Mouse (Mus musculus) lung, postnatal 0 days (tissue): ENCODE results near the gene Stx12. TPM values are rescaled to one million over a fixed set of nuclear protein-coding genes. Genes with fewer than 3 reads are reported as not detected.

Source experiments
- ATAC-seq: fragments of 200-750 bp; cut with Nextera tagmentation; 2 replicates; pipeline ENCODE4 v1.8.0; 2017; ENCODE audit warnings: moderate library complexity
- DNase-seq: peaks from one replicate; pipeline ENCODE4 v3.0.0-alpha.2; 2016; ENCODE audit warnings: low spot score
- H3K27ac ChIP-seq: fragments of 300-500 bp; sonication (generic); 2 replicates; pipeline ENCODE4 v1.5.1; 2014; ENCODE audit warnings: antibody characterized with exemption, mild to moderate bottlenecking, low read length, mixed read lengths
- H3K27me3 ChIP-seq: fragments of 300-500 bp; sonication (generic); replicated peaks from 2 replicates; pipeline ENCODE4 v1.6.1; 2014; ENCODE audit warnings: low read length, mixed read lengths; ENCODE audit not compliant: insufficient read depth
- H3K36me3 ChIP-seq: fragments of 300-500 bp; sonication (generic); 2 replicates; pipeline ENCODE4 v1.6.1; 2014; ENCODE audit warnings: low read length, mixed read lengths; ENCODE audit not compliant: insufficient read depth
- H3K4me1 ChIP-seq: fragments of 300-500 bp; sonication (generic); 2 replicates; pipeline ENCODE4 v1.6.1; 2014; ENCODE audit warnings: antibody characterized with exemption, low read depth, low read length, mixed read lengths; ENCODE audit not compliant: insufficient read depth
- H3K4me2 ChIP-seq: fragments of 300-500 bp; sonication (generic); replicated peaks from 2 replicates; pipeline ENCODE4 v1.6.1; 2014; ENCODE audit warnings: low read depth, mild to moderate bottlenecking, low read length, moderate library complexity, mixed read lengths
- H3K4me3 ChIP-seq: fragments of 300-500 bp; sonication (generic); 2 replicates; pipeline ENCODE4 v1.5.1; 2014; ENCODE audit warnings: low read depth, low read length
- H3K9ac ChIP-seq: fragments of 300-500 bp; sonication (generic); replicated peaks from 2 replicates; pipeline ENCODE4 v1.6.1; 2014; ENCODE audit warnings: low read depth, mild to moderate bottlenecking
- H3K9me3 ChIP-seq: fragments of 300-500 bp; sonication (generic); 2 replicates; pipeline ENCODE4 v1.6.1; 2016; ENCODE audit warnings: low read length, mixed read lengths
- CTCF ChIP-seq: IDR thresholded peaks from 2 replicates; pipeline ENCODE4 v1.5.1; 2016; ENCODE audit warnings: antibody characterized with exemption, mild to moderate bottlenecking
- EP300 ChIP-seq: IDR thresholded peaks from 2 replicates; pipeline ENCODE4 v1.6.1; 2016; ENCODE audit warnings: antibody characterized with exemption, mild to moderate bottlenecking, control low read depth
- WGBS: fragments of 180-500 bp; shearing (Covaris S2); extraction: QIAGEN DNeasy Blood & Tissue Kit; methylation state at CpG from one replicate; pipeline ENCODE4 v1.1.7; 2014; 5-methylcytosine and 5-hydroxymethylcytosine counted together
- polyA plus RNA-seq: library from polyadenylated mRNA; unstranded; fragments of >200 nt; fragmentation: Nextera tagmentation; extraction: Ambion mirVana; gene quantifications from 2 replicates; pipeline ENCODE4 v1.2.1, GENCODE M21; 2015

Stx12 gene
- polyA plus RNA-seq, 1 experiment from 2014 or later: 85.9 TPM

GRCm38 (mm10) chr4:132873481-132874362, 10.6 kb downstream of the Stx12 start:
- Histone ChIP-seq H3K27ac (no peak overlapping the region; the same call in 1 of the 2 replicates), H3K4me2 (no peak overlapping the region), H3K9me3 (no peaks in the 10 kb centered on the region), H3K27me3 (no peaks in the 10 kb centered on the region), H3K9ac (no peak overlapping the region), H3K36me3 (peaks cover 16% of the 10 kb centered on the region), H3K4me3 (no peak overlapping the region), H3K4me1 (no peaks in the 10 kb centered on the region)
- peak; percentile 52 for DNase-seq
- 64% methylated on average over 11 of the region's 11 CpGs for WGBS
- no peak for TF ChIP-seq EP300
- peak; percentile 26; the same call in 1 of the 2 replicates for TF ChIP-seq CTCF
- ATAC-seq: peak; percentile 82

GRCm38 (mm10) chr4:132871116-132871515, 13.2 kb downstream of the Stx12 start:
- H3K4me2 ChIP-seq: no peak overlapping the region
- no peak for TF ChIP-seq EP300
- TF ChIP-seq CTCF: no peak
- no peaks in the 10 kb centered on the region for H3K27me3 ChIP-seq
- no peak overlapping the region for H3K27ac ChIP-seq
- DNase-seq (no peak), ATAC-seq (no peak)
- 93% methylated on average over 3 of the region's 3 CpGs for WGBS
- H3K9me3 ChIP-seq: no peaks in the 10 kb centered on the region
- no peaks in the 10 kb centered on the region for H3K4me1 ChIP-seq
- H3K4me3 ChIP-seq: no peak overlapping the region
- no peak overlapping the region for H3K9ac ChIP-seq
- H3K36me3 ChIP-seq: peaks cover 30% of the 10 kb centered on the region

- Histone ChIP-seq H3K27me3 (no peaks in the 10 kb centered on the region), H3K36me3 (peaks cover 30% of the 10 kb centered on the region), H3K27ac (no peak overlapping the region), H3K4me2 (no peak overlapping the region), H3K9me3 (no peaks in the 10 kb centered on the region), H3K9ac (no peak overlapping the region), H3K4me1 (no peaks in the 10 kb centered on the region), H3K4me3 (no peak overlapping the region)
- WGBS: 89% methylated on average over 2 of the region's 2 CpGs
- no peak for TF ChIP-seq EP300
- TF ChIP-seq CTCF: no peak
- DNase-seq (no peak), ATAC-seq (no peak)
These were observed 19.5 kb downstream of the Stx12 start for GRCm38 (mm10) chr4:132864856-132865255.

- no peak overlapping the region for H3K9ac ChIP-seq
- H3K27me3 ChIP-seq: no peaks in the 10 kb centered on the region
- H3K36me3 ChIP-seq: peaks cover 19% of the 10 kb centered on the region
- WGBS: 58% methylated on average over 13 of the region's 13 CpGs
- H3K4me1 ChIP-seq: no peaks in the 10 kb centered on the region
- no peaks in the 10 kb centered on the region for H3K9me3 ChIP-seq
- H3K27ac ChIP-seq: peak overlapping the region; percentile 15; the same call in 1 of the 2 replicates
- DNase-seq: peak; percentile 90
- TF ChIP-seq CTCF: no peak
- no peak; the same call in 1 of the 2 replicates for TF ChIP-seq EP300
- 0 out of 2 replicates have a peak overlapping the region, but pooled peaks have one; percentile 6 for H3K4me2 ChIP-seq
- no peak overlapping the region for H3K4me3 ChIP-seq
- ATAC-seq: peak; percentile 87
These were observed 21.3 kb downstream of the Stx12 start for GRCm38 (mm10) chr4:132863012-132863411.

- Histone ChIP-seq H3K9me3 (no peaks in the 10 kb centered on the region), H3K36me3 (peaks cover 28% of the 10 kb centered on the region; the same call in 1 of the 2 replicates), H3K27ac (no peak overlapping the region), H3K4me3 (no peak overlapping the region), H3K9ac (no peak overlapping the region), H3K4me2 (no peak overlapping the region), H3K4me1 (no peaks in the 10 kb centered on the region), H3K27me3 (no peaks in the 10 kb centered on the region)
- ATAC-seq (no peak), DNase-seq (no peak)
- 86% methylated on average over 1 of the region's 1 CpGs for WGBS
- no peak for TF ChIP-seq EP300
- TF ChIP-seq CTCF: no peak
These were observed 23.4 kb downstream of the Stx12 start for GRCm38 (mm10) chr4:132860880-132861279.

GRCm38 (mm10) chr4:132843705-132844071, 40.6 kb downstream of the Stx12 start:
- ATAC-seq: no peak
- H3K27ac ChIP-seq: no peak overlapping the region
- WGBS: 76% methylated on average over 1 of the region's 1 CpGs

More at GRCm38 (mm10) chr4:132843705-132844071, 40.6 kb downstream of the Stx12 start:
- no peak for TF ChIP-seq CTCF
- no peak for TF ChIP-seq EP300
- Histone ChIP-seq H3K27me3 (no peaks in the 10 kb centered on the region), H3K9ac (no peak overlapping the region; the same call in 1 of the 2 replicates), H3K4me2 (peak overlapping the region; percentile 91; the same call in 1 of the 2 replicates), H3K9me3 (no peaks in the 10 kb centered on the region), H3K4me3 (no peak overlapping the region; the same call in 1 of the 2 replicates), H3K4me1 (peaks cover 7% of the 10 kb centered on the region; the same call in 1 of the 2 replicates), H3K36me3 (no peaks in the 10 kb centered on the region; the same call in 1 of the 2 replicates)
- DNase-seq: no peak
